Mouse (Mus musculus) hindbrain, embryonic 13.5 days (tissue): ENCODE measurements around the gene Daxx. TPM values are rescaled to one million over a fixed set of nuclear protein-coding genes. Genes with fewer than 3 reads are reported as not detected.

Source experiments
- ATAC-seq: fragments of 200-750 bp; cut with Nextera tagmentation; 2 replicates; pipeline ENCODE4 v1.8.0; 2017; ENCODE audit warnings: moderate TSS enrichment; ENCODE audit not compliant: low FRiP score
- H3K27ac ChIP-seq: fragments of 300-500 bp; sonication (generic); 2 replicates; pipeline ENCODE4 v1.5.1; 2015; ENCODE audit warnings: inconsistent platforms, mild to moderate bottlenecking, moderate library complexity
- H3K27me3 ChIP-seq: fragments of 300-500 bp; sonication (generic); 2 replicates; pipeline ENCODE4 v1.6.1; 2015; ENCODE audit warnings: mild to moderate bottlenecking, inconsistent platforms
- H3K36me3 ChIP-seq: fragments of 300-500 bp; sonication (generic); 2 replicates; pipeline ENCODE4 v1.6.1; 2015; ENCODE audit warnings: mild to moderate bottlenecking, inconsistent platforms
- H3K4me1 ChIP-seq: fragments of 300-500 bp; sonication (generic); replicated peaks from 2 replicates; pipeline ENCODE4 v1.6.1; 2015; ENCODE audit warnings: inconsistent platforms
- H3K4me2 ChIP-seq: fragments of 300-500 bp; sonication (generic); 2 replicates; pipeline ENCODE4 v1.6.1; 2015; ENCODE audit warnings: inconsistent platforms, mild to moderate bottlenecking, moderate library complexity
- H3K4me3 ChIP-seq: fragments of 300-500 bp; sonication (generic); 2 replicates; pipeline ENCODE4 v1.5.1; 2015; ENCODE audit warnings: mild to moderate bottlenecking, inconsistent platforms
- H3K9ac ChIP-seq: fragments of 300-500 bp; sonication (generic); 2 replicates; pipeline ENCODE4 v1.6.1; 2015; ENCODE audit warnings: mild to moderate bottlenecking, inconsistent platforms
- H3K9me3 ChIP-seq: fragments of 300-500 bp; sonication (generic); 2 replicates; pipeline ENCODE4 v1.6.1; 2016; ENCODE audit warnings: inconsistent platforms
- WGBS: fragments of 180-500 bp; shearing (Covaris S2); methylation state at CpG from one replicate; pipeline ENCODE4 v1.1.7; 2015; 5-methylcytosine and 5-hydroxymethylcytosine counted together
- polyA plus RNA-seq: library from polyadenylated mRNA; unstranded; fragments of >200 nt; fragmentation: Nextera tagmentation; extraction: Ambion mirVana; gene quantifications from 2 replicates; pipeline ENCODE4 v1.2.1, GENCODE M21; 2015

Gene Daxx
- polyA plus RNA-seq, 1 experiment from 2014 or later: 54.6 TPM

DNA sequence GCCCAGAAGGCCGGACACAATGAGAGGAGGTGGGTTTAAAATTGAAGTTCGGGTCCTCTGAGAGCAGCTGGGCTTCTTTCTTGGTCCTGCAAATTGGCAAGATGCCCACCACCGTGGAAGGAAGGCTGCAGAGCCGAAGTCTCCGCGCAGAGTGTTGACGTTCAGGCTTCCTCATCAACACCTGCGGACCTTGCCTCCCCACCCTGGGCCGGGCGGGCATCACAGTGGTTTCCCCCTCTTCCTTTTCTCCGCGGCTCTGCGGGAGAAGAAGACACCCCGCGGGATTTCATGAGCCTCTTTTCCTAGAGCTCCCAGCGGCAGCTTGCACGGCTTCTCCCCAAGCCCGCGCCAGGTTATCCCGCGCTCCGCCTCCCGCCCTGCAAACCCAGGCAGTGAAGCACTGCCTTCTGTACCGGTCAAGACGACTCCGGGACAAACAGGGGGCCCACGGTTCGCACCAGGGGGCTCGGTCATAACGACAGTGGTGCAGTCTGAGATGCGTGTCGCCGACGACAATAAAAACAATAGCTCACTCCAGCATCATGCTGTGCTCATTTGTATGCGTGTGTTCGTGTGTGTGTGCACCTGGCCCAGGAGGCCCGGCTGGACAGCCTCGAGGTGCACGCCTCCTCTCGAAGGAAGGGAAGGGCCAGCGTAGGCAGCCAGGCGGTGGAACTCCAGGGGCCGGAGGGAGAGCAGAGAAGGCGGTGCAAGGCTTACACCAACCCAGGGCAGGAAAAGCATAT, 710 bp upstream of the Daxx start:
- Histone ChIP-seq H3K9me3 (no peaks in the 10 kb centered on the region), H3K27me3 (no peaks in the 10 kb centered on the region), H3K27ac (peak overlapping the region; percentile 95), H3K36me3 (peaks cover 28% of the 10 kb centered on the region), H3K4me3 (peak overlapping the region; percentile 79), H3K9ac (peak overlapping the region; percentile 84), H3K4me1 (peaks cover 37% of the 10 kb centered on the region), H3K4me2 (peak overlapping the region; percentile 92)
- WGBS: under 1% methylated on average over 44 of the region's 44 CpGs
- ATAC-seq: peak; percentile 11

DNA sequence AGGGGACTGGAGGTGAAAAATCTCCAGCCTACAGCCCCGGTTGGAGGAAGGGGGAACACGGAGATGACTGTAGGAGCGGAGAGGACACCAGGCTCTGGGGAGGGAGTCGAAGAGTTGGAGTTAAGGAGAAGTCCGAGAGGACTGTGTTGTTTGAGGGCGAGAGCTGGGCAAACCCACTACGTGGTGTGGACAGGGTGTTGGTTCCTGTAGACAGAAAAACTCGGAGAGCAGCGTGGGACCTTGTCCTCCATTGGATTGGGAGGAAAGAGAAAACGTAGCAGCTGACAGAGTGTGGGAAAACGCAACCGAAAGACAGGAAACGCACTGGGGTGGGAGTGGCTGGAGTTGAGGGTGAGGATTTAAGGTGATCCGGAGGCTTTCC, 646 bp downstream of the Daxx start:
- Histone ChIP-seq H3K4me1 (peaks cover 48% of the 10 kb centered on the region), H3K27me3 (no peaks in the 10 kb centered on the region), H3K4me3 (peak overlapping the region; percentile 79), H3K27ac (peak overlapping the region; percentile 89), H3K36me3 (peaks cover 41% of the 10 kb centered on the region), H3K4me2 (peak overlapping the region; percentile 92), H3K9me3 (no peaks in the 10 kb centered on the region), H3K9ac (peak overlapping the region; percentile 92)
- no peak; the same call in 1 of the 2 replicates for ATAC-seq
- WGBS: 2% methylated on average over 14 of the region's 14 CpGs

DNA sequence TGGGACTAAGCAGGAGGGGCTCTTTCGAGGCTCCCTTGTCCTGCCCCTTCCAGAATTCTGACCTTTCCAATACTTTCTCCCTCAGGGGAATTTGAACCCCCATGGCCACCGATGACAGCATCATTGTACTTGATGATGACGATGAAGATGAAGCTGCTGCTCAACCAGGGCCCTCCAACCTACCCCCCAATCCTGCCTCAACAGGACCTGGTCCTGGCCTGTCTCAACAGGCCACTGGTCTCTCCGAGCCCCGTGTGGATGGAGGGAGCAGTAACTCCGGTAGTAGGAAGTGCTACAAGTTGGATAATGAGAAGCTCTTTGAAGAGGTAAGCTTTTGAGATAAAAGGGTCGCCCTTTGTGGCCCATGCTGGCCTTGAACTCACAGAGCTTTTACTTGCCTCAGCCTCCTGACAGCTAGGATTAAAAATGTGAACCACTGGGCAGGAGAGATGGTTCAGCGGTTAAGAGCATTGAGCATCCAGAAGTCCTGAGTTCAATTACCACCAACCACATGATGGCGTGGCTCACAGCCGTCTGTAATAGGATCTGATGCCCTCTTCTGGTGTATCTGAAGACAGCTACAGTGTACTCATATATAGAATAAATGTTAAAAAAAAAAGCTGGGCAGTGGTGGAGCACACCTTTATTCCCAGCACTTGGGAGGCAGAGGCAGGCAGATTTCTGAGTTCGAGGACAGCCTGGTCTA, 1.3 kb downstream of the Daxx start:
- peak overlapping the region; percentile 79 for H3K4me3 ChIP-seq
- no peaks in the 10 kb centered on the region for H3K27me3 ChIP-seq
- peak overlapping the region; percentile 89 for H3K27ac ChIP-seq
- 55% methylated on average over 11 of the region's 11 CpGs for WGBS
- peaks cover 44% of the 10 kb centered on the region for H3K36me3 ChIP-seq
- no peak for ATAC-seq
- no peaks in the 10 kb centered on the region for H3K9me3 ChIP-seq
- H3K4me2 ChIP-seq: peak overlapping the region; percentile 92
- H3K9ac ChIP-seq: peak overlapping the region; percentile 92
- peaks cover 55% of the 10 kb centered on the region for H3K4me1 ChIP-seq

DNA sequence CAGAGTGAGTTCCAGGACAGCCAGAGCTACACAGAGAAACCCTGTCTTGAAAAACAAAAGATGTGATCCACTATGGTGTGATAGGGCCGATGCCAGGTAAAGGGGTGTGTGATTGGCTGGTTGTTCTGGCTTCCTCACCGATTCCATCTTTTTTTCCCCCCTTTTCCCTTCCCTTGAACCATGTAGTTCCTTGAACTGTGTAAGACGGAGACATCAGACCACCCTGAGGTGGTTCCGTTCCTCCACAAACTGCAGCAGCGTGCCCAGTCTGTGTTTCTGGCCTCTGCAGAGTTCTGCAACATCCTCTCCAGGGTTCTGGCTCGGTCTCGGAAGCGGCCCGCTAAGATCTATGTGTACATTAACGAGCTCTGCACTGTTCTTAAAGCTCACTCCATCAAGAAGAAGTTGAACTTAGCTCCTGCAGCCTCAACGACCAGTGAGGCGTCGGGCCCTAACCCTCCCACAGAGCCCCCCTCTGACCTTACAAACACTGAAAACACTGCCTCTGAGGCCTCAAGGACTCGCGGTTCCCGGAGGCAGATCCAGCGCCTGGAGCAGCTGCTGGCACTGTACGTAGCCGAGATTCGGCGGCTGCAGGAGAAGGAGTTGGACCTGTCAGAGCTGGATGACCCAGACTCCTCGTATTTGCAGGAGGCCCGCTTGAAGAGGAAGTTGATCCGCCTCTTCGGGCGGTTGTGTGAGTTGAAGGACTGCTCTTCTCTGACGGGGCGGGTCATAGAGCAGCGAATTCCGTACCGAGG, 2.0 kb downstream of the Daxx start:
- Histone ChIP-seq H3K27me3 (no peaks in the 10 kb centered on the region), H3K4me3 (no peak overlapping the region), H3K27ac (no peak overlapping the region), H3K4me2 (no peak overlapping the region), H3K4me1 (peaks cover 55% of the 10 kb centered on the region), H3K9me3 (no peaks in the 10 kb centered on the region), H3K9ac (no peak overlapping the region), H3K36me3 (peaks cover 44% of the 10 kb centered on the region)
- WGBS: 91% methylated on average over 31 of the region's 31 CpGs
- no peak for ATAC-seq

DNA sequence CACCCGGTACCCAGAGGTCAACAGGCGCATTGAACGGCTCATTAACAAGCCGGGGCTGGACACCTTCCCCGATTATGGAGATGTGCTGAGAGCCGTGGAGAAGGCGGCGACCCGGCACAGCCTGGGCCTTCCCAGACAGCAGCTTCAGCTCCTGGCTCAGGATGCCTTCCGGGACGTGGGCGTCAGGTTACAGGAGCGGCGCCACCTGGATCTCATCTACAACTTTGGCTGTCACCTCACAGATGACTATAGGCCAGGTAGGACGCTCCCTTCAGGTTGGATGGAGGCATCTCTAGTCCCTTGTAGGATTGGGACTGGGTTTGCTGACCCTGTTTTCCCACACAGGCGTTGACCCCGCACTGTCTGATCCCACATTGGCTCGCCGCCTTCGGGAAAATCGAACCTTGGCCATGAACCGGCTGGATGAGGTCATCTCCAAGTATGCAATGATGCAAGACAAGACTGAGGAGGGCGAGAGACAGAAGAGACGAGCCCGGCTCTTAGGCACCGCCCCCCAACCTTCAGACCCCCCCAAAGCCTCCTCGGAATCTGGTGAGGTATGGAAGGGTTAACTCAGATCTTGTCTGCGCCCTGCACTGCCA, 2.7 kb downstream of the Daxx start:
- Histone ChIP-seq H3K9ac (peak overlapping the region; percentile 8; the same call in 1 of the 2 replicates), H3K4me3 (no peak overlapping the region), H3K4me1 (peaks cover 61% of the 10 kb centered on the region), H3K27me3 (no peaks in the 10 kb centered on the region), H3K9me3 (no peaks in the 10 kb centered on the region), H3K4me2 (no peak overlapping the region), H3K36me3 (peaks cover 44% of the 10 kb centered on the region), H3K27ac (no peak overlapping the region)
- no peak for ATAC-seq
- WGBS: 91% methylated on average over 28 of the region's 28 CpGs

DNA sequence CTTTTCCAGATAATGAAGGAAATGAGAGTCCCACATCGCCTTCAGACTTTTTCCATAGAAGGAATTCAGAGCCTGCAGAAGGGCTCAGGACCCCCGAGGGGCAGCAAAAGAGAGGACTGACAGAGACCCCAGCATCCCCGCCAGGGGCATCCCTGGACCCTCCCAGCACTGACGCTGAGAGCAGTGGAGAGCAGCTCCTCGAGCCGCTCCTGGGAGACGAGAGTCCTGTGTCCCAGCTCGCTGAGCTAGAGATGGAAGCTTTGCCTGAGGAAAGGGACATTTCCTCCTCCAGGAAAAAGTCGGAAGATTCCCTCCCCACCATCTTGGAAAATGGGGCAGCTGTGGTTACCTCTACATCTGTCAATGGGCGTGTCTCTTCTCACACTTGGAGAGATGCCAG, 4.0 kb downstream of the Daxx start:
- Histone ChIP-seq H3K27me3 (peaks cover 5% of the 10 kb centered on the region), H3K27ac (no peak overlapping the region), H3K4me2 (no peak overlapping the region), H3K9ac (no peak overlapping the region), H3K9me3 (no peaks in the 10 kb centered on the region), H3K36me3 (peaks cover 55% of the 10 kb centered on the region), H3K4me3 (no peak overlapping the region), H3K4me1 (peaks cover 65% of the 10 kb centered on the region)
- no peak for ATAC-seq
- WGBS: 92% methylated on average over 10 of the region's 10 CpGs

DNA sequence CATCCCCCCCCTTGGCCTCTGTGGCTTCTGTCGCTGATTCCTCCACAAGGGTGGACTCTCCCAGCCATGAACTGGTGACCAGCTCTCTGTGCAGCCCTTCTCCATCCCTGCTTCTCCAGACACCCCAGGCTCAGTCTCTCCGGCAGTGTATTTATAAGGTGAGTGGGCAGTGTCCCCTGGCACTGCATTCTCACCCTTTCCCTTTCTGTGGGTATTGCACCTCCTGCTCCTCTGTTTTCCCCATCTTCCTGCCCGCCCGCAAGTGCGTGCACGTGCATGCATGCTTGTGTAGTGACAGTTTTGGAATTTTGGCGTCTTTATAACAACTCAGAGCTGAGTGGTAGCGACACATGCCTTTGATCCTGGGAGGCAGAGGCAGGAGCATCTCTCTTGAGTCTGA, 4.7 kb downstream of the Daxx start:
- Histone ChIP-seq H3K4me1 (peaks cover 70% of the 10 kb centered on the region), H3K36me3 (peaks cover 55% of the 10 kb centered on the region), H3K9ac (0 out of 2 replicates have a peak overlapping the region, but pooled peaks have one; percentile 35), H3K4me2 (no peak overlapping the region), H3K27me3 (peaks cover 11% of the 10 kb centered on the region), H3K9me3 (no peaks in the 10 kb centered on the region), H3K27ac (no peak overlapping the region), H3K4me3 (no peak overlapping the region)
- ATAC-seq: no peak
- 97% methylated on average over 8 of the region's 8 CpGs for WGBS

DNA sequence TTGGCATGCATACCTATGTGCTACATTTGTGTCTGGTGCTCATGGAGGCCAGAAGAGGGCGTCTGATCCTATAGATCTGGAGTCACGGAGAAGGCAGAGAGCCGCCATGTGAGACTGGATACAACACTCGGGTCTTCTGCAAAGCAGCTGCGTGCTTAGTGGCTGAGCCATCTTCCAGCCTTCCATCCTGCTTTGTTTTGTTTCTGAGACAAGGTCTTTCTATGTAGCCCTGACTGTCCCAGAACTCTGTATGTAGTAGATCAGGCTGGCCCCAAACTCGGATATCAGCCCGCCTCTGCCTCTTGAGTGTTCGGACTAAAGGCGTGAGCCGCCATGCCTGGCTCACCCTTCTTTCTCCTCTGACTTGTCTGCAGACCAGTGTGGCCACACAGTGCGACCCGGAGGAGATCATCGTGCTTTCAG, 5.8 kb downstream of the Daxx start:
- no peak for ATAC-seq
- Histone ChIP-seq H3K4me2 (peak overlapping the region; percentile 63), H3K9me3 (no peaks in the 10 kb centered on the region), H3K27me3 (peaks cover 14% of the 10 kb centered on the region), H3K27ac (no peak overlapping the region), H3K36me3 (peaks cover 55% of the 10 kb centered on the region), H3K4me1 (peaks cover 78% of the 10 kb centered on the region), H3K4me3 (peak overlapping the region; percentile 51), H3K9ac (peak overlapping the region; percentile 67)
- 68% methylated on average over 13 of the region's 13 CpGs for WGBS

DNA sequence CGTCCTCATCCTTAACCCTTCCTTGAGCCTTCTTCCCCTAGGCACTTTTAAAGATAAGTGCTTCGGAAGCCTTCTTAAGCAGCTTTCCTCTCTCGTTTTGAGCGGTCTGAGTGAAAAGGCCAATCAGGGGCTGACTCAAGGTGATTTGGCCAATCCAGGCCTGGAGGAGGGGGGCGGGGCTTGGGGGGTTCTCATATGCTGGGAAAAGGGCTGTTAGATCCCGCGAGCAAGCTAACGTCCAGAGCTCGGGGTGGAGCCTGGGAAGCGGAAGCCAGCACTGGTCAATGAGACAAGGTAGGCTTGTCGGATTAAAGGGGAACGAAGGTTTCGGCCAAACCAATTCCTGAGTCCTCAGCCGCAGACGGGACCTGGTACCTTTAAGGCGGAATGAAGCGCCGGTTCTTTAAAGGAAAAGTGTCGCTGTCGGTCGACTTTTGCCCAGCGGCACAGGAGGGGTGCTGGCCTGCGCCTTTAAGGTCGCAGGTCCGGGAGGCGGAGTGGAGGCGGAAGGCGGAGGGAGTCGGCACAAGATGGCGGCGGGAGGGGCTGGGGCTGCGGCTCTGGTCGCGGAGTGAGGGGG, 6.5 kb downstream of the Daxx start, which contains the start of the genes Tapbp and Zbtb22:
Gene Tapbp, plus strand, starts transcription at position 229 of the 580 bp plus-strand sequence.
Gene Zbtb22, plus strand, starts transcription at position 234 of the 580 bp plus-strand sequence.
- H3K4me2 ChIP-seq: peak within 1 kb of the TSS; percentile 63
- H3K4me3 ChIP-seq: peak within 1 kb of the TSS; percentile 51
- peak within 1 kb of the TSS; percentile 83 for H3K27ac ChIP-seq
- peaks cover 78% of the 10 kb centered on the region for H3K4me1 ChIP-seq
- no peaks in the 10 kb centered on the region for H3K9me3 ChIP-seq
- peaks cover 53% of the 10 kb centered on the region for H3K36me3 ChIP-seq
- WGBS: under 1% methylated on average over 30 of the region's 34 CpGs
- peaks cover 14% of the 10 kb centered on the region for H3K27me3 ChIP-seq
- peak; percentile 91 for ATAC-seq
- H3K9ac ChIP-seq: peak within 1 kb of the TSS; percentile 67

DNA sequence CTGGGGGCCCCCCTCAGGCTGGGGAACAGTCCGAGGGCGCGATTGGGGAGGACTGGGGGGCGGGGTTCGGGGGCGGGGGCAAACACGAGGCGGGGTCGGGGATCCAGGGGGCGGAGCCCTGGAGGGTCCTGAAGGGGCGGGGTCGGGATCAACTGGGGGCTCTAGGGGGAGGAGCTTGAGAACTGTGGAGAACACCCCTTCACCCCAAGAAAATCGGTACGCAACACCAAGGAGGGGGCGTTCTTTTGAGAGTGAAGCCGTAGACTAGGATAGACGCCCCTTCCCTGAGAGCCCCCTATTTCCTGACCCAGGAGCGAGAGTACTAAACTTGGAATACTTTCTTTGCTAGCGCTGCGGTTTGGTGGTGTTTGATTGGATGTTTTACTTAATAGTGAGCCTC, 7.1 kb downstream of the Daxx start:
- no peaks in the 10 kb centered on the region for H3K9me3 ChIP-seq
- H3K4me2 ChIP-seq: peak overlapping the region; percentile 63
- peak overlapping the region; percentile 67 for H3K9ac ChIP-seq
- peak overlapping the region; percentile 83 for H3K27ac ChIP-seq
- H3K27me3 ChIP-seq: peaks cover 14% of the 10 kb centered on the region
- H3K36me3 ChIP-seq: peaks cover 48% of the 10 kb centered on the region
- ATAC-seq: peak; percentile 36
- under 1% methylated on average over 15 of the region's 20 CpGs for WGBS
- H3K4me1 ChIP-seq: peaks cover 78% of the 10 kb centered on the region
- H3K4me3 ChIP-seq: peak overlapping the region; percentile 51

DNA sequence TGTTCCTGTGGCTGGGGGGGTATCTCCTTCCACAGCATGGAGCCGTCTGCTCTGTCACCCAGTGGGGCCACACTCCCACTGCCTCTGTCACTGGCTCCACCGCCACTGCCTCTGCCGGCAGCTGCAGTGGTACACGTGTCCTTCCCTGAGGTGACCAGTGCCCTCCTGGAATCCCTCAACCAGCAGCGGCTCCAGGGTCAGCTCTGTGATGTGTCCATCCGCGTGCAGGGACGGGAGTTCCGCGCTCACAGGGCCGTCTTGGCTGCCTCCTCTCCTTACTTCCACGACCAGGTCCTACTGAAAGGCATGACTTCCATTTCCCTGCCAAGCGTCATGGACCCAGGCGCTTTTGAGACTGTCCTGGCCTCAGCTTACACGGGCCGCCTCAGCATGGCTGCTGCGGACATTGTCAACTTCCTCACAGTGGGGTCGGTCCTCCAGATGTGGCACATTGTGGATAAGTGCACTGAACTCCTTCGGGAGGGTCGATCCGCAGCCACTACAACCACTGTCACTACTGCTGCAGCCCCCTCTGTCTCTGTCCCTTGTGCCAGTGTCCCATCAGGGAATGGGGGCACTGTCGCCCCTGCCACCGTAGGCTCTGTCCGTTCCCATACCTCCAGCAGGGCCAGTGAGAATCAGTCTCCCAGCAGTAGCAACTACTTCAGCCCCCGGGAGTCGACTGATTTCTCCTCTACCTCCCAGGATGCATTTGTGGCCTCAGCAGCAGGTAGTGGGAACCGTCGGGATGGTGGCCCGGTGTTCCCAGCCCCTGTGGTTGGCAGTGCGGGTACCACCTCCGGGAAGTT, 7.8 kb downstream of the Daxx start:
- H3K36me3 ChIP-seq: peaks cover 40% of the 10 kb centered on the region
- no peak overlapping the region for H3K27ac ChIP-seq
- H3K9me3 ChIP-seq: no peaks in the 10 kb centered on the region
- H3K4me1 ChIP-seq: peaks cover 73% of the 10 kb centered on the region
- H3K27me3 ChIP-seq: peaks cover 14% of the 10 kb centered on the region
- ATAC-seq: no peak
- peak overlapping the region; percentile 67 for H3K9ac ChIP-seq
- WGBS: 74% methylated on average over 31 of the region's 31 CpGs
- H3K4me2 ChIP-seq: peak overlapping the region; percentile 63
- H3K4me3 ChIP-seq: peak overlapping the region; percentile 51
